Mouse (Mus musculus) gastrocnemius, adult 18-20 months (tissue): ENCODE data around the gene Olfr462. TPM values are rescaled to one million over a fixed set of nuclear protein-coding genes. Genes with fewer than 3 reads are reported as not detected.

Experiments used
- DNase-seq: peaks from one replicate; pipeline ENCODE4 v3.0.0; 2021; ENCODE audit warnings: low spot score
- total RNA-seq, 2 experiments: library from RNA; stranded (reverse); gene quantifications; 2 replicates each; pipeline ENCODE4 v1.2.3; 2021

Olfr462 gene
- total RNA-seq, 2 experiments from 2014 or later, result not detected

DNA sequence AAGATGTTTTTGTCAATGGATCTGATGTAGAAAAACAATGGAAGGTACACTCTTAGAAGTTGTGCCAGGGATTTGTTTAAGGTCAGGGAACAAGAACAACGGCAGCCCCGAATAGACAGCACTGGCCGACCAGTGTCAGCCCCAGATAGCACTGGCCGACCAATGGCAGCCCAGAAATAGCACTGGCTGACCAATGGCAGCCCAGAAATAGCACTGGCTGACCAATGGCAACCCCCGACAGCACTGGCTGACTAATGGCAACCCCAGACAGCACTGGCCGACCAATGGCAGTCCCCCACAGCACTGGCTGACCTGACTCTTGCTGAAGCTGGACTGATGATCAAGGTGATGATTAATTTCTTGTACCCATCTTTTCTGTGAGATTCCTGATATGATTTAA lies 44.2 kb downstream of the Olfr462 start:
- DNase-seq, result no peak

DNA sequence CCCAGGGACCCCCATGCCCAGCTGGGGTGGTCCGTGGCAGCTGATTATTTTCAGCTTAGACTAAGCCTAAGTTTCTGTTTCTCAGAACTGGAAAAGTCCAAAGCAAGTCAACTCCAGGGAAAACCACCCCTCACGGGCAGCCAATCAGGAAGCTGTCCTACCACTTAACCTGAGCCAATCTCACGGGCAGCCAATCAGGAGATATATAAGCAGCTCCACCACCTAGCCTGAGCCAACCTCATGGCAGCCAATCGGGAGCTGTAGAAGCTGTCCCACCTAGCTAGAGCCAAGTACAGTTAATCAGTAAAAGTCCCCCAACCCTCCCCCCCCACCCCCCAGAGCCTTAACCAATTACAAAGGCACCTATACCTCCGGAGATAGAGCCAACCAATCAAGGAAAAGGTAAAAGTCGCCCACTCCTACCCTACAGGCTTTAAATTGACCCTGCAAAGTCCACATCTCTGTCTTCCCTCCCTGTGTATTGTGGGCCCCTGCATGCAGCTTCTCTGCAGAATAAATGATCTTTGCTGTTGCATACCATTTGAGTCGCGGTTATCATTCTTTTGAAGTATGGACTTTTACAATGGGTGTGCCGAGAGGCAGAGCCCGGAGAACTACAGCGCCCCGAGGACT lies 45.0 kb downstream of the Olfr462 start:
- no peak for DNase-seq

DNA sequence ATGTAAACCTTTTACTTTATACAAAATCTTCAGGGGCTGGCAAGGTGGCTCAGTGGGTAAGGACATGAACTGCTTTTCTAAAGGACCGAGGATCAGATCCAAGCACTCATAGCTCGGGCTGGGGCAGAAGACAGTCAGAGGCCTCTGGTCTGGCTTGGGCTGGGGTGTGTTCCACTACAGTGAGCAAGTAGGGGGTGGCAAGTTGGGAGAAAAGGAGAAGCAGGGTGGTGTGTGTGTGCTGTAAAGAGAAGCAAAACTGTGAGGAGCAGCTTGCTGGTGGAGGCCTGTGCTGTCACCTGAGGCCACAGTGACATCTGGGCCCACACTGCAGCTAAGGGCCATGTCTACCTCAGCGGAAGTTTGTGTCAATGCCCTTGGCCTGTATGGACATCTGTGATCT lies 50.6 kb downstream of the Olfr462 start:
- DNase-seq, result no peak

DNA sequence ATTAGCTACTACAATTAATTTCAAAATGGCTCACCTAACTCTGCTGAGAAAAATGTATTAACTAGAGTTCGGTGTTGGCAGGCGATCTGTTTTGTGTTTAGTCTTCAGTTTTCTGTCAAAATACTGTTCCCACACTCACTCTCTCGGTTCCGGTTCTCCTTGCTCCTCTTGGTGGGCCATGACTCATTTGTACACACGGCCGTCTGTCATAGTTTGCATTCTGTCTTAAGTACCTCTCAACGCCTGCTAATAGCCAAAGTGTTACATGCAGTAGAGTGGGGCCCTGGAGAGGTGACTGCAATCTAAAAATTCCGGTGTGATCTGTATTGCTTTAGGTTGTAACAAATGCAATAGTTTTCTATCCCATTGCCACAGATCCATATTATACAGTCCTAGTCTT lies 51.4 kb downstream of the Olfr462 start:
- DNase-seq, result no peak

Other genes with a start within 250 kb of the Olfr462 start
- 1 to 10 TPM in 1 of 2 experiments, under 1 TPM in 1; 0.69 to 1.1 TPM for gene Rnf43, start 229.5 kb downstream of the Olfr462 start, total RNA-seq
- gene Supt4a, start 154.7 kb downstream of the Olfr462 start, total RNA-seq, result 10 to 100 TPM; 33.5 to 36.3 TPM
- gene Tspoap1, start 131.7 kb downstream of the Olfr462 start, total RNA-seq, result not detected
- gene Mpo, start 98.7 kb downstream of the Olfr462 start, total RNA-seq, result not detected
- gene Lpo, start 64.0 kb downstream of the Olfr462 start, total RNA-seq, result not detected
- 1 to 10 TPM; 1.6 to 1.8 TPM for gene Mks1, start 39.1 kb downstream of the Olfr462 start, total RNA-seq
- gene Epx, start 16.7 kb downstream of the Olfr462 start, total RNA-seq, result not detected
- gene Olfr463, start 5.1 kb upstream of the Olfr462 start, total RNA-seq, result not detected
- not detected for gene Olfr464, start 28.7 kb upstream of the Olfr462 start, total RNA-seq
- gene Dynll2, start 95.3 kb upstream of the Olfr462 start, total RNA-seq, result 100 to 1,000 TPM; 192 to 239 TPM
- 10 to 100 TPM; 53.7 to 75.2 TPM for gene Srsf1, start 155.1 kb upstream of the Olfr462 start, total RNA-seq
- gene Vezf1, start 176.0 kb upstream of the Olfr462 start, total RNA-seq, result 10 to 100 TPM; 84.6 to 89.9 TPM
- gene Cuedc1, start 205.8 kb upstream of the Olfr462 start, total RNA-seq, result 100 to 1,000 TPM in 1 of 2 experiments, 10 to 100 TPM in 1; 95.6 to 121 TPM